Comparison of ENCODE assay signal across 22 mouse cellular contexts in genomic region chr10:103731981-103732380, GRCm38 (mm10).
A peak's percentile ranks its signal among the peaks of the same experiment; 100 is the strongest.
DNase-seq lines count a peak whose midpoint lies in the region; ATAC-seq and TF ChIP-seq lines count a peak whose summit lies in the region.
"Had no signal": no experiment of that assay in that cellular context is flagged by ENCODE, and none has a peak within 500 bp of the region (broad histone marks: within the 10 kb centered on the region; RNA-seq: fewer than 3 reads in every experiment).

No protein-coding gene starts in this region.

- ATAC-seq in forebrain, embryonic 12.5 days (ENCODE audit: low FRiP score), result peak; percentile 52
- ATAC-seq in forebrain, postnatal 0 days, result no peak
- ATAC-seq in hindbrain, embryonic 12.5 days (ENCODE audit: low FRiP score), result no peak
- no peak for ATAC-seq in hindbrain, postnatal 0 days
- ATAC-seq in kidney, postnatal 0 days (replicated peaks; ENCODE audit: low FRiP score, low read depth), result no peak
- ATAC-seq: activated CD4-positive, CD25-positive, alpha-beta regulatory T cell, adult 4 months; hindbrain, embryonic 16.5 days; Patski had no signal

- TF ChIP-seq CTCF in forebrain, postnatal 0 days (IDR thresholded peaks at IDR 0.05; ENCODE audit: low read depth), result no peak
- no peak for TF ChIP-seq CTCF in hindbrain, postnatal 0 days (IDR thresholded peaks at IDR 0.05; ENCODE audit: low read depth)
- TF ChIP-seq CTCF in kidney, postnatal 0 days (IDR thresholded peaks at IDR 0.05; ENCODE audit: low read depth), result no peak

- H3K9me3 ChIP-seq in forebrain, embryonic 12.5 days, result no peaks in the 10 kb centered on the region
- H3K9me3 ChIP-seq in forebrain, postnatal 0 days (ENCODE audit: low read length), result no peaks in the 10 kb centered on the region
- no peaks in the 10 kb centered on the region for H3K9me3 ChIP-seq in hindbrain, embryonic 12.5 days (replicated peaks)
- H3K9me3 ChIP-seq in hindbrain, postnatal 0 days (ENCODE audit: low read length), result no peaks in the 10 kb centered on the region
- H3K9me3 ChIP-seq in kidney, postnatal 0 days (replicated peaks; ENCODE audit: low read length), result no peaks in the 10 kb centered on the region
- H3K9me3 ChIP-seq: embryonic facial prominence, embryonic 13.5 days; heart, embryonic 15.5 days had no signal

- 44% methylated on average over 5 of the region's 5 CpGs for WGBS in forebrain, embryonic 12.5 days
- WGBS in forebrain, postnatal 0 days, result 43% methylated on average over 5 of the region's 5 CpGs
- WGBS in hindbrain, embryonic 12.5 days, result 52% methylated on average over 5 of the region's 5 CpGs
- 43% methylated on average over 5 of the region's 5 CpGs for WGBS in hindbrain, postnatal 0 days
- whole genome bisulfite sequencing in kidney, postnatal 0 days, result 19% methylated on average over 5 of the region's 5 CpGs

- no peak overlapping the region for H3K9ac ChIP-seq in forebrain, embryonic 12.5 days
- no peak overlapping the region for H3K9ac ChIP-seq in forebrain, postnatal 0 days
- H3K9ac ChIP-seq in hindbrain, embryonic 12.5 days, result no peak overlapping the region
- H3K9ac ChIP-seq in hindbrain, postnatal 0 days (replicated peaks; ENCODE audit: low read length), result no peak overlapping the region
- no peak overlapping the region for H3K9ac ChIP-seq in kidney, postnatal 0 days (ENCODE audit: low read depth, low read length)
- H3K9ac ChIP-seq: embryonic facial prominence, embryonic 13.5 days; heart, embryonic 15.5 days had no signal

- H3K4me1 ChIP-seq in forebrain, embryonic 12.5 days, result peaks cover 3% of the 10 kb centered on the region
- no peaks in the 10 kb centered on the region for H3K4me1 ChIP-seq in forebrain, postnatal 0 days (ENCODE audit: insufficient read depth)
- peaks cover 4% of the 10 kb centered on the region; the same call in 1 of the 2 replicates for H3K4me1 ChIP-seq in hindbrain, embryonic 12.5 days
- H3K4me1 ChIP-seq in hindbrain, postnatal 0 days (ENCODE audit: insufficient read depth, low read length), result no peaks in the 10 kb centered on the region
- H3K4me1 ChIP-seq in kidney, postnatal 0 days (replicated peaks; ENCODE audit: insufficient read depth, low read length), result 0 out of 2 replicates have a peak, but pooled peaks cover 3% of the 10 kb centered on the region
- H3K4me1 ChIP-seq: embryonic facial prominence, embryonic 13.5 days; heart, embryonic 15.5 days had no signal

- H3K36me3 ChIP-seq in forebrain, embryonic 12.5 days (replicated peaks), result no peaks in the 10 kb centered on the region
- no peaks in the 10 kb centered on the region for H3K36me3 ChIP-seq in forebrain, postnatal 0 days (ENCODE audit: insufficient read depth)
- H3K36me3 ChIP-seq in hindbrain, embryonic 12.5 days, result no peaks in the 10 kb centered on the region
- H3K36me3 ChIP-seq in hindbrain, postnatal 0 days (ENCODE audit: insufficient read depth, low read length), result no peaks in the 10 kb centered on the region
- no peaks in the 10 kb centered on the region for H3K36me3 ChIP-seq in kidney, postnatal 0 days (ENCODE audit: insufficient read depth, low read length)
- H3K36me3 ChIP-seq: embryonic facial prominence, embryonic 13.5 days; heart, embryonic 15.5 days had no signal

- DNase-seq in forebrain, postnatal 0 days, result no peak
- DNase-seq in hindbrain, postnatal 0 days (ENCODE audit: low spot score), result no peak
- no peak for DNase-seq in kidney, postnatal 0 days (ENCODE audit: low spot score)
- no peak for DNase-seq in kidney, adult 11 months
- peak; percentile 6 for DNase-seq in mesoderm, embryonic 11.5 days (ENCODE audit: low read depth, low spot score)
- DNase-seq: adrenal gland, postnatal 14 days; cerebellum, adult 18-20 months; cerebellum, adult 9-11 months; cerebellum, postnatal 36 days; gastrocnemius, postnatal 10 days; heart, adult 2 months; heart, postnatal 14 days; kidney, adult 18-20 months had no signal

- no peaks in the 10 kb centered on the region for H3K27me3 ChIP-seq in forebrain, embryonic 12.5 days
- no peaks in the 10 kb centered on the region for H3K27me3 ChIP-seq in forebrain, postnatal 0 days (ENCODE audit: insufficient read depth, low read length)
- no peaks in the 10 kb centered on the region for H3K27me3 ChIP-seq in hindbrain, embryonic 12.5 days
- no peaks in the 10 kb centered on the region for H3K27me3 ChIP-seq in hindbrain, postnatal 0 days (ENCODE audit: insufficient read depth, low read length)
- H3K27me3 ChIP-seq in kidney, postnatal 0 days (ENCODE audit: insufficient read depth, low read length), result no peaks in the 10 kb centered on the region
- H3K27me3 ChIP-seq: CH12.LX; embryonic facial prominence, embryonic 13.5 days; heart, embryonic 15.5 days; Patski had no signal

- H3K27ac ChIP-seq in forebrain, embryonic 12.5 days, result no peak overlapping the region
- H3K27ac ChIP-seq in forebrain, postnatal 0 days (ENCODE audit: low read depth, low read length), result no peak overlapping the region
- H3K27ac ChIP-seq in hindbrain, embryonic 12.5 days, result peak overlapping the region; percentile 46; the same call in 1 of the 2 replicates
- no peak overlapping the region for H3K27ac ChIP-seq in hindbrain, postnatal 0 days
- no peak overlapping the region for H3K27ac ChIP-seq in kidney, postnatal 0 days
- H3K27ac ChIP-seq: embryonic facial prominence, embryonic 13.5 days; heart, adult 2 months; heart, embryonic 15.5 days had no signal

- H3K4me3 ChIP-seq in forebrain, embryonic 12.5 days (replicated peaks), result no peak overlapping the region
- H3K4me3 ChIP-seq in forebrain, postnatal 0 days (ENCODE audit: low read depth, low read length), result no peak overlapping the region
- no peak overlapping the region for H3K4me3 ChIP-seq in hindbrain, embryonic 12.5 days
- no peak overlapping the region for H3K4me3 ChIP-seq in hindbrain, postnatal 0 days (ENCODE audit: low read length)
- H3K4me3 ChIP-seq in kidney, postnatal 0 days (replicated peaks; ENCODE audit: low read depth, low read length), result no peak overlapping the region
- H3K4me3 ChIP-seq: embryonic facial prominence, embryonic 13.5 days; heart, adult 2 months; heart, embryonic 15.5 days had no signal

- H3K4me2 ChIP-seq in forebrain, embryonic 12.5 days, result no peak overlapping the region
- H3K4me2 ChIP-seq in forebrain, postnatal 0 days (ENCODE audit: low read depth), result no peak overlapping the region
- no peak overlapping the region for H3K4me2 ChIP-seq in hindbrain, embryonic 12.5 days (replicated peaks)
- H3K4me2 ChIP-seq in hindbrain, postnatal 0 days (ENCODE audit: low read depth, low read length), result no peak overlapping the region
- H3K4me2 ChIP-seq in kidney, postnatal 0 days (ENCODE audit: low read length), result peak overlapping the region; percentile 6; the same call in 1 of the 2 replicates
- H3K4me2 ChIP-seq: embryonic facial prominence, embryonic 13.5 days; heart, embryonic 11.5 days; heart, embryonic 15.5 days had no signal
